In the genomic region with DNA sequence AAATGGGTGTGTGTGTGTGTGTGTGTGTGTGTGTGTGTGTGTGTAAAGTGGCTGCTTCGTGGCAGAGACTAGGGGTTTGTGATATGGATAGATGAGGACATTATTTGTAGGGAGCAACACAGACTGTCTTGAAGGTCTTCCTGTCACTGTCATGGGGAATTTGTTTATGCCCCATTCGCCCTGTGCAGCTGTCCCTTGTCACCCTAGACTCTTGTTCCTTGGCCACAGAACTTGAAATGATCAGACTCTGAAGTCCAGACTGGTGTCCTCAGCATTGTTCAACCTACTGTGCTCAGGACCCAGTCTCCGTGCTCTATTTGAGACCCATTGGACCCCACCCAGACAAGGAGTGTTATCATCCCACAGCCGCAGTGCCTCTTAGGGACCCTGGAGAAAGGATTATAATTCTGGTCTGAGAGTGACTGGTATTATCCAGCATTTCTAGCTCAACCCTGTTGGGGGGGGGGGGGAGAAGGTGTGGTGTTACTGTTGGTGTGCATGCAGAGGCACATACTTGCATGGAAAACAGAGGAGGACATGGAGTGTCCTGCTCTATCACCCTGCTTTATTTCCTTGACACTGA, we compare ENCODE assay signal across 24 mouse cellular contexts. TPM values are rescaled to one million over a fixed set of nuclear protein-coding genes. Genes with fewer than 3 reads are reported as not detected.
DNase-seq lines count a peak whose midpoint lies in the region; ATAC-seq lines count a peak whose summit lies in the region.
"Had no signal": no experiment of that assay in that cellular context is flagged by ENCODE, and none has a peak within 500 bp of the region (broad histone marks: within the 10 kb centered on the region; RNA-seq: fewer than 3 reads in every experiment).

No protein-coding gene starts in this region.

- H3K9ac ChIP-seq in heart, embryonic 12.5 days: no peak overlapping the region
- H3K9ac ChIP-seq in liver, embryonic 11.5 days (ENCODE audit: low read depth, low read length): no peak overlapping the region; the same call in 1 of the 2 replicates
- H3K9ac ChIP-seq in liver, embryonic 16.5 days (ENCODE audit: low read depth, low read length): peak overlapping the region; percentile 33; the same call in 1 of the 2 replicates
- H3K9ac ChIP-seq: lung, embryonic 15.5 days had no signal

- no peaks in the 10 kb centered on the region for H3K9me3 ChIP-seq in heart, embryonic 12.5 days (replicated peaks)
- no peaks in the 10 kb centered on the region for H3K9me3 ChIP-seq in liver, embryonic 11.5 days (ENCODE audit: control insufficient read depth, low read length)
- H3K9me3 ChIP-seq in liver, embryonic 16.5 days (replicated peaks; ENCODE audit: control insufficient read depth, low read length): no peaks in the 10 kb centered on the region
- H3K9me3 ChIP-seq: lung, embryonic 15.5 days had no signal

- DNase-seq in heart, postnatal 36 days: no peak
- DNase-seq in liver, embryonic 11.5 days (ENCODE audit: low spot score): no peak
- no peak for DNase-seq in thymus, postnatal 0 days (ENCODE audit: low spot score)
- DNase-seq in urinary bladder, postnatal 36 days (ENCODE audit: low spot score in 2 of 2): no peak
- DNase-seq in gastrocnemius, postnatal 10 days: no peak
- DNase-seq: adrenal gland, postnatal 25 days; cerebellum, adult 18-20 months; cerebellum, postnatal 14 days; heart, postnatal 14 days; kidney, adult 8-10 months; kidney, postnatal 10 days; layer of hippocampus, postnatal 36 days; left cerebral cortex, postnatal 4 days; right cerebral cortex, postnatal 25 days; spleen, adult 18-20 months; thymus, postnatal 36 days had no signal

- no peak overlapping the region for H3K4me2 ChIP-seq in heart, embryonic 12.5 days
- H3K4me2 ChIP-seq in liver, embryonic 11.5 days: peak overlapping the region; percentile 23
- H3K4me2 ChIP-seq in liver, embryonic 16.5 days (ENCODE audit: low read depth, low read length): no peak overlapping the region
- H3K4me2 ChIP-seq: lung, embryonic 15.5 days had no signal

- peak overlapping the region; percentile 0; the same call in 1 of the 2 replicates for H3K27ac ChIP-seq in heart, embryonic 12.5 days (ENCODE audit: poor library complexity, severe bottlenecking)
- peak overlapping the region; percentile 64 for H3K27ac ChIP-seq in liver, embryonic 11.5 days (ENCODE audit: low read depth, low read length)
- peak overlapping the region; percentile 60 for H3K27ac ChIP-seq in liver, embryonic 16.5 days (ENCODE audit: low read length)
- H3K27ac ChIP-seq: hindbrain, postnatal 0 days; lung, embryonic 15.5 days had no signal

- WGBS in heart, embryonic 12.5 days: 52% methylated on average over 4 of the region's 4 CpGs
- WGBS in liver, embryonic 11.5 days: 62% methylated on average over 4 of the region's 4 CpGs
- 42% methylated on average over 4 of the region's 4 CpGs for WGBS in liver, embryonic 16.5 days (ENCODE audit: insufficient replicate concordance)

- intact Hi-C loops in heart, postnatal 36 days (cut with DNase I): no loop called here

- H3K36me3 ChIP-seq in heart, embryonic 12.5 days: peaks cover 25% of the 10 kb centered on the region
- H3K36me3 ChIP-seq in liver, embryonic 11.5 days (ENCODE audit: control insufficient read depth, insufficient read depth, low read length): peaks cover 9% of the 10 kb centered on the region
- peaks cover 7% of the 10 kb centered on the region for H3K36me3 ChIP-seq in liver, embryonic 16.5 days (ENCODE audit: control insufficient read depth, insufficient read depth)

- H3K4me1 ChIP-seq in heart, embryonic 12.5 days (replicated peaks): peaks cover 32% of the 10 kb centered on the region
- peaks cover 16% of the 10 kb centered on the region for H3K4me1 ChIP-seq in liver, embryonic 11.5 days (replicated peaks; ENCODE audit: control insufficient read depth, insufficient read depth, low read length)
- peaks cover 38% of the 10 kb centered on the region for H3K4me1 ChIP-seq in liver, embryonic 16.5 days (ENCODE audit: control insufficient read depth, low read depth, low read length)

- no peaks in the 10 kb centered on the region for H3K27me3 ChIP-seq in heart, embryonic 12.5 days (replicated peaks)
- H3K27me3 ChIP-seq in liver, embryonic 11.5 days (replicated peaks; ENCODE audit: control insufficient read depth, insufficient read depth, low read length): no peaks in the 10 kb centered on the region
- no peaks in the 10 kb centered on the region for H3K27me3 ChIP-seq in liver, embryonic 16.5 days (ENCODE audit: control insufficient read depth, insufficient read depth, low read depth, low read length)
- H3K27me3 ChIP-seq: lung, embryonic 15.5 days had no signal

- H3K4me3 ChIP-seq in heart, embryonic 12.5 days: no peak overlapping the region
- no peak overlapping the region for H3K4me3 ChIP-seq in liver, embryonic 11.5 days (ENCODE audit: low read depth, low read length)
- H3K4me3 ChIP-seq in liver, embryonic 16.5 days (ENCODE audit: low read depth, low read length): no peak overlapping the region
- H3K4me3 ChIP-seq: lung, embryonic 15.5 days had no signal

- ATAC-seq in heart, embryonic 12.5 days (ENCODE audit: insufficient number of reproducible peaks, low FRiP score): no peak
- ATAC-seq in erythroblast, adult 5-6 weeks (replicated peaks; ENCODE audit: low FRiP score, poor library complexity, severe bottlenecking): peak; percentile 28; the same call in 1 of the 2 replicates
- peak; percentile 71 for ATAC-seq in liver, embryonic 11.5 days (replicated peaks; ENCODE audit: low FRiP score)
- ATAC-seq in liver, embryonic 16.5 days (ENCODE audit: low read depth): peak; percentile 54
- ATAC-seq: forebrain, embryonic 14.5 days; hindbrain, postnatal 0 days; intestine, embryonic 16.5 days; midbrain, embryonic 16.5 days had no signal

RNA-seq across cellular contexts. Expression of gene Carm1, which starts 18.4 kb away (rescaled TPM):
- polyA plus RNA-seq in heart, embryonic 12.5 days (2016; fragmentation: Nextera tagmentation; extraction: Ambion mirVana): 49.9 and 53.8 TPM in 2 replicates
- 10 to 100 TPM; 56.9 to 65.4 TPM for total RNA-seq in heart, postnatal 36 days (2021)
- total RNA-seq in erythroblast, adult 5-6 weeks (2015; ENCODE audit: low replicate concordance): 35.7 and 90.5 TPM in 2 replicates
- 51.5 and 54.9 TPM in 2 replicates for total RNA-seq in erythroblast, adult 5-6 weeks (2017; ENCODE audit: low replicate concordance)
- polyA plus RNA-seq in liver, embryonic 11.5 days (2014; fragmentation: Nextera tagmentation; extraction: Ambion mirVana): 54.9 TPM in 2 replicates
- 7.0 and 9.3 TPM in 2 replicates for polyA plus RNA-seq in liver, embryonic 16.5 days (2015; fragmentation: Nextera tagmentation; extraction: Ambion mirVana)
- 10.9 and 12.4 TPM in 2 replicates for polyA plus RNA-seq in thymus, postnatal 0 days (2015; fragmentation: Nextera tagmentation; extraction: Ambion mirVana)
- 10 to 100 TPM; 81.0 to 95.2 TPM for total RNA-seq in gastrocnemius, postnatal 10 days (2021)

RNA-seq across cellular contexts. Expression of gene Timm29, which starts 27.4 kb away (rescaled TPM):
- 33.6 and 34.5 TPM in 2 replicates for polyA plus RNA-seq in heart, embryonic 12.5 days (2016; fragmentation: Nextera tagmentation; extraction: Ambion mirVana)
- 10 to 100 TPM; 59.8 TPM for total RNA-seq in heart, postnatal 36 days (2021)
- 11.1 and 16.7 TPM in 2 replicates for total RNA-seq in erythroblast, adult 5-6 weeks (2015; ENCODE audit: low replicate concordance)
- 16.2 and 17.0 TPM in 2 replicates for total RNA-seq in erythroblast, adult 5-6 weeks (2017; ENCODE audit: low replicate concordance)
- 35.2 and 41.5 TPM in 2 replicates for polyA plus RNA-seq in liver, embryonic 11.5 days (2014; fragmentation: Nextera tagmentation; extraction: Ambion mirVana)
- 13.9 and 14.1 TPM in 2 replicates for polyA plus RNA-seq in liver, embryonic 16.5 days (2015; fragmentation: Nextera tagmentation; extraction: Ambion mirVana)
- 28.8 and 30.9 TPM in 2 replicates for polyA plus RNA-seq in thymus, postnatal 0 days (2015; fragmentation: Nextera tagmentation; extraction: Ambion mirVana)
- total RNA-seq in gastrocnemius, postnatal 10 days (2021): 10 to 100 TPM; 45.1 to 49.1 TPM

RNA-seq across cellular contexts. Expression of gene Yipf2, which starts 27.5 kb away (rescaled TPM):
- 12.9 and 14.8 TPM in 2 replicates for polyA plus RNA-seq in heart, embryonic 12.5 days (2016; fragmentation: Nextera tagmentation; extraction: Ambion mirVana)
- 1 to 10 TPM; 7.3 to 8.0 TPM for total RNA-seq in heart, postnatal 36 days (2021)
- 1.3 and 2.3 TPM in 2 replicates for total RNA-seq in erythroblast, adult 5-6 weeks (2015; ENCODE audit: low replicate concordance)
- 2.6 and 5.7 TPM in 2 replicates for total RNA-seq in erythroblast, adult 5-6 weeks (2017; ENCODE audit: low replicate concordance)
- polyA plus RNA-seq in liver, embryonic 11.5 days (2014; fragmentation: Nextera tagmentation; extraction: Ambion mirVana): 15.5 and 16.5 TPM in 2 replicates
- polyA plus RNA-seq in liver, embryonic 16.5 days (2015; fragmentation: Nextera tagmentation; extraction: Ambion mirVana): 11.5 and 12.5 TPM in 2 replicates
- 26.8 and 27.2 TPM in 2 replicates for polyA plus RNA-seq in thymus, postnatal 0 days (2015; fragmentation: Nextera tagmentation; extraction: Ambion mirVana)
- total RNA-seq in gastrocnemius, postnatal 10 days (2021): 1 to 10 TPM; 4.5 to 5.6 TPM

RNA-seq across cellular contexts. Expression of gene AB124611, which starts 39.1 kb away (rescaled TPM):
- 1.4 and 1.6 TPM in 2 replicates for polyA plus RNA-seq in heart, embryonic 12.5 days (2016; fragmentation: Nextera tagmentation; extraction: Ambion mirVana)
- total RNA-seq in heart, postnatal 36 days (2021): 1 to 10 TPM; 1.8 to 2.0 TPM
- total RNA-seq in erythroblast, adult 5-6 weeks (2015; ENCODE audit: low replicate concordance): 37.3 and 39.5 TPM in 2 replicates
- 39.3 and 42.3 TPM in 2 replicates for total RNA-seq in erythroblast, adult 5-6 weeks (2017; ENCODE audit: low replicate concordance)
- polyA plus RNA-seq in liver, embryonic 11.5 days (2014; fragmentation: Nextera tagmentation; extraction: Ambion mirVana): 3.7 and 4.3 TPM in 2 replicates
- 9.6 and 11.3 TPM in 2 replicates for polyA plus RNA-seq in liver, embryonic 16.5 days (2015; fragmentation: Nextera tagmentation; extraction: Ambion mirVana)
- 18.8 and 19.9 TPM in 2 replicates for polyA plus RNA-seq in thymus, postnatal 0 days (2015; fragmentation: Nextera tagmentation; extraction: Ambion mirVana)
- total RNA-seq in gastrocnemius, postnatal 10 days (2021): 1 to 10 TPM; 1.4 to 2.5 TPM

RNA-seq across cellular contexts. Expression of gene Smarca4, which starts 50.9 kb away (rescaled TPM):
- 76.0 and 78.5 TPM in 2 replicates for polyA plus RNA-seq in heart, embryonic 12.5 days (2016; fragmentation: Nextera tagmentation; extraction: Ambion mirVana)
- total RNA-seq in heart, postnatal 36 days (2021): 10 to 100 TPM; 48.6 to 51.4 TPM
- total RNA-seq in erythroblast, adult 5-6 weeks (2015; ENCODE audit: low replicate concordance): 18.4 and 19.6 TPM in 2 replicates
- 25.8 and 33.6 TPM in 2 replicates for total RNA-seq in erythroblast, adult 5-6 weeks (2017; ENCODE audit: low replicate concordance)
- polyA plus RNA-seq in liver, embryonic 11.5 days (2014; fragmentation: Nextera tagmentation; extraction: Ambion mirVana): 86.1 and 86.6 TPM in 2 replicates
- polyA plus RNA-seq in liver, embryonic 16.5 days (2015; fragmentation: Nextera tagmentation; extraction: Ambion mirVana): 20.2 and 23.4 TPM in 2 replicates
- 62.3 and 71.5 TPM in 2 replicates for polyA plus RNA-seq in thymus, postnatal 0 days (2015; fragmentation: Nextera tagmentation; extraction: Ambion mirVana)
- 10 to 100 TPM; 52.4 to 58.3 TPM for total RNA-seq in gastrocnemius, postnatal 10 days (2021)

Comparison
In these comparisons a context has a peak if more than half of its experiments do, and no peak if none do; other contexts are left out.
1. H3K27ac ChIP-seq: peak in every context shown above with its lines; median percentile 64 in liver, embryonic 11.5 days; 60 in liver, embryonic 16.5 days; 0 in heart, embryonic 12.5 days.